Mouse (Mus musculus) right cerebral cortex, postnatal 36 days (tissue): Measurements from ENCODE around the gene Gm37240.

Experiments
- DNase-seq, 2 experiments: peaks; one replicate each; pipeline ENCODE4 v3.0.0; 2022; ENCODE audit warnings: low spot score in 2 of 2, mixed read lengths in 1 of 2

Gm37240 gene

GRCm38 (mm10) chr3:85681136-85681535 is 206.2 kb downstream of the Gm37240 start:
- DNase-seq: no peak

DNA sequence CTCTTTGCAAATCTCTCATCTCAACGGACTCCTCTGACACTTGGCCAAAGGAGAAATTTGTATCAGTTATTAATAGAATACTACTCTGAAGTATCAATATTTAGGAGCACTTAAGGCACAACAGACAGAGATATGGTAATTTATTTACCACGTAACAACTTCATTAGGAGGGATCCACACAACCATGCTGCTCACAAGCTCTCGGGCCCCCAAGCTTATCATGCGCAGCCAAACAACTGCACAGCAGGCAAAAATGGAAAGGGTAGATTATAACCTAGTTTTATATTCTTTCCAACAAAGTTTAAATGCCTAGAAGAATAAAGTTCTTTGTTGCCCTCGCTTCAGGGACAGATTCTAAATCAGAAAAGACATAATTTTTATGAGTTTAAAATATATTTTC is 207.4 kb downstream of the Gm37240 start:
- DNase-seq: no peak

- no peak for DNase-seq
Observed at GRCm38 (mm10) chr3:85679312-85679933, 207.9 kb downstream of the Gm37240 start.

DNA sequence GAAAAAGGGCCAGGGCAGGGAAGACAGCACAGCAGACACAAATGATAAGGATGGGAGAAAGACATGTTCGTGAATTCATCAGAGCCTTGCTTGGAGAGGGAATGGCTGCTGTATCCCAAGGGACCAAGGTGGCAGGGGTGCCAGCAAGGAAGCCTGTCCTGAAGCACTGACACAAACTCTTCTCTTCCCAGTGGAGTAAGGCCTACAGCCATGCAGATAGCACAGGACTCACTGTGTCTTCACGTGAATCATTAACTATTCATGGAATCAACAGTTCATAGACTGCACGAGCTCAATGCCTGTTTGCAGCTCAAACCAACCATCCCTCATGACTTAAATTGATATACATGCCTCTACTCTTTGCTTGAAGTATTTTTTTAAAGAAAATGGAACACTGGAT is 209.4 kb downstream of the Gm37240 start:
- no peak for DNase-seq

GRCm38 (mm10) chr3:85677133-85677532 is 210.2 kb downstream of the Gm37240 start:
- DNase-seq: no peak

DNA sequence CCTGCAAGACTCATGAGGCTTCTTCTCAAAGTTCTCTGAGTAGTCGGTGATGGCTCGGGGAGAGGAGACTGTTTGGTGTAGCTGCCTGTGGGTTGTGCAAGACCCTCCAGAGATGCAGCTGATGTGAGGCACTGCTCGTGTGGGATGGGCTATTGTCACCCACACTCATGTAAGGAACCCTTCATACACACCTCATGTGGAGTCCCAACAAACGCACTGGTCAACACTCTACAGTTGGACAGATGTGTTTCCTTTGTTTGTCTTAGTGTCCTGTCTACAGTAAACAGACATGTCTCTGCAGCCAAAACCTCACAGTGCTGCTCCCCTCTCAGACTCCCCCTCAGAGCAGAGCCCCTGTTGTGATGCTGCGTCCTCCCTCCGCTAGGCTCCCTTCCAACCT is 217.5 kb downstream of the Gm37240 start:
- no peak for DNase-seq

GRCm38 (mm10) chr3:85667683-85668082 is 219.6 kb downstream of the Gm37240 start:
- DNase-seq: no peak

DNA sequence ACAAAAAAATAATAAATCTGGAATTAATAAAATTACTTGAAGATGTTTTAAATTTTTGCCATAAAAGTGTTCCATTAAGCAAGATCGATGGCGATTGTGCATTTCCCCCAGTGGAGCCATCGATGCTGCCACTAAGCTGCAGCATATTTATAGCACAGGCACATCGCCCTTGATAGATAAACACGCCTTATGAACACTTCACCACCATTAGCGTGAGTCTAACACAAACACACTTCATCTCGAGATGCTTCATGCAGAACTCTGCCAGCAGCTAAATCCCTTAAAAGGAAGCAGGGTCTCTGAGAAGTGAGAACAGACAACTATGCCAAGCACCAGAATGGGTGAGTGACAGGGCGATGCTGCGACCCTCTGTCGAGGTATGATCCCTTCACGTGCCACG is 220.6 kb downstream of the Gm37240 start:
- no peak for DNase-seq

- no peak for DNase-seq
Observed at GRCm38 (mm10) chr3:85666166-85666565, 221.2 kb downstream of the Gm37240 start.

DNA sequence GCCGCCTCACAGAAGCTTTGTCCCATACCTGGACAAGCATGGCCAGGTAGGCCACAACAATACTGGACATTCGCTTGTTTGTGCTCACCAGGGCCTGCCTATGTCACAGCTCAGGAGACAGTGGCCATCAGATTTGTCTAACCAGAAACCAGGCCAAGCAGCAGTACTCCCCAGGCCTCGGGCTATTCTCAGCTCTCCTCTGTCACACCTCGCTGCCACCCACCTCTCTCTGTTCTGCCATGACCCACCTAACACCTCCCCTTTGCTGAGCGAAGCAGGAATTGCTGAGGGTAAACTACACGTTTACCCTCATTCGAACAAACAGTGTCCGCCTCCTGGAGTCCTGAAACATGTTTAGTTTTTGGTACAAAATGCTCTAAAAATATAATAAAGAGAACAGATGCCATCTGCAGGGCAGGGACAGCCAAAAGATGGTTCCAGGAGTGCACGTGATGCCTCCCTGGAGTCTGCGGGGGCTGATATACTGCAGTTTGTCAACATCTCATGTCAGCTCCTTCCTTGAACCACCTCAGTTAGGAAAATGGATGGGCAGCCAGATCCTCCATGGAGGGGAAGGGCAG is 222.6 kb downstream of the Gm37240 start:
- peak; percentile 70 to 82 for DNase-seq

DNA sequence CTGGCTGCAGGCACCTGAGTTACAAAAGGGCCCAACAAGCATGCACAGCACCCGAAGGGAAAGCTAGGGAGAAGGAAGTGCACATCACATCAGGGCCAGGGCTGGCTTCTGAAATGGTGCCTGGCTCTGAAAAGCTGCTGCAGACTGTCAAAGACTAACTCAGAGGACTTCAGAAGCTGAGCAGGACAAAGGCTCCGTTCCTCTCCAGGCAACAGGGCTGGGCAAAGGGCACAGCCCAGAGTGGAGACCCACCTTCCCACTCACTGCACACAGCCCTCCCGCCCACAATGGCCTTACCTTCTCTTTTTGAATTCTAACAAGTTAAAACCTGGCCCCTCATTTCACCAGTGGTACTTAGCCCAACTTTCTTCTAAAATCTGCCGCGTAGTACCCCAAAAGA is 223.5 kb downstream of the Gm37240 start:
- no peak for DNase-seq

- no peak for DNase-seq
Observed at GRCm38 (mm10) chr3:85661926-85662813, 225.1 kb downstream of the Gm37240 start.

GRCm38 (mm10) chr3:85659681-85660080 is 227.6 kb downstream of the Gm37240 start:
- no peak for DNase-seq

DNA sequence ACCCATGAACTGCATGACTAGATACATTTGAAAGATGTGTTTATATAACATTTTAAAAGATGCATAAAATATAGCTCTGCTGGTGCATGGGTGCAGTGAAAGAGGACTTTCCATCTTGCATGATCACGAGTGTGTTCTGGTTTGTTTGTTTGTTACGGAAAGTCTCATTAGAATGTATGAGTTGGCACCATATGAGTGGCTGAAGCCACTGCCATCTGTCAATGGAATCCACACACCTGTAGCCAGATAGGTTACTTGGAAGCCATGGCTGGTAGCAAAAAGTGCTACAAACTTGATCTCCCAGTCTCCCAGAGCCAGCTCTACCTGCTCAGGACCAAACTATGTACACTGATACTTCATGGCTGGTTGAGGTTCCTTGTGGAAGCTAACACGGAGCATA is 231.8 kb downstream of the Gm37240 start:
- no peak for DNase-seq

DNA sequence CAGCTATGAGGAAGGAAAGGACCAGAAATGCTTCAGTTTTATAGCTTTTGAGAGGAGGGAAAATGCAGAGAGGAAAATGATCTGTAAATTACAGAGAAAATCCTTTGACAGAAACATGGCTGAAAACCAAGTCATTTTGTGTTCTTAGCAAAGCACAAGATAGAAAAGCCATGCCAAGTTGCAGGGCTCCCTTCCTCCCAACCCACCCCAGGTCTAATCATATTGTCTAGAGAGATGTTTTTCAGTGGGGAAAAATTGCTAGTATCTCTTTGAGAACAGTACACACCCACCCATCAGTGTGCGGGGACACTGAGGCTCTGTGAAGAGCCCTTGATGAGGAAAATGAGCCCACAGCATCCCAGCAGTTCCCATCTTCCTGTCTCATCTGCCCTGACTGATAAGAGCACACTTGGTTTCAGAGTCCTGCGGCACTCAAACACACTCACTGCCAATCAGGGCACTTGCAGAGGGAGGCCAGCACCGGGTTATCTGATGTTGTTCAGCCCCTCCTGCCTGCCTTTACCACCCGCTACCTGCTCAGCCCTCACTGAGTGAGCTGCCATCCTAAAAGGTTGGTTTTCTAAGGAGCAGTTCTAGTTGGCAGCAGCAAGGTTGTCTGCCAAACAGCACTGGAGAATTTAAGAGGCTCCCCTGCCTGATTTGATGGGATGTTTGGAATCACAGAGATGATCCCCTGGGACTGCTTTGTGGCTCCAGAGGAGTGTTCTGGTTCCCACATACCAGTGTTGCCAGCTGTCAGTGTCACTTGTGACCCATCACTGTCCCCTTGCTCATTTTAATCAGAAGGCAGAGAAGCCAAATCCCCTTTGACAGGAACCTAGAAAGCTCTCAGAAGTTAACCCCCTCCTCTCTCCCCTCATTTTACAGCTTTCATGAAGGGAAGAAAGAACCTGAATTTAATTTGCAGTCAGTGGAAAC is 234.3 kb downstream of the Gm37240 start:
- no peak for DNase-seq

DNA sequence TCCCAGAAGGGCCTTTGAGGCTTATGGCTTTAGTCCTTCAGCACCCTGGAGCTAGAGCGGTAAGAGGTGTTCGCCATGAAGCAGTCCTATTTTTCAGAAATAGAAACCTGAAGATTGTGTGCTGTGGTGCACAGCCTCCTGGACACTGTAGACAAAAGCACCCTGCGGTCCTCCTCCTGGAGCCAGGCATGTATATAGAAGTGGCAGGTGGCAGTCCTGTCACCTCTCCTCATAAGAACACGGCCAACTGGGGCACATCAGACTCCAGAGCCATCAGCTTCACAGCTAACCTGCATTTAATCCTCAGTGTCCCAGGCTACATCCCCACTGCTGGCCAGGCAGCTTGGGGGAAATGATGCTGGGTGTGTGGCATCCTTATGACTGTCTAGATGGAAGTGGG is 238.1 kb downstream of the Gm37240 start:
- DNase-seq: no peak

DNA sequence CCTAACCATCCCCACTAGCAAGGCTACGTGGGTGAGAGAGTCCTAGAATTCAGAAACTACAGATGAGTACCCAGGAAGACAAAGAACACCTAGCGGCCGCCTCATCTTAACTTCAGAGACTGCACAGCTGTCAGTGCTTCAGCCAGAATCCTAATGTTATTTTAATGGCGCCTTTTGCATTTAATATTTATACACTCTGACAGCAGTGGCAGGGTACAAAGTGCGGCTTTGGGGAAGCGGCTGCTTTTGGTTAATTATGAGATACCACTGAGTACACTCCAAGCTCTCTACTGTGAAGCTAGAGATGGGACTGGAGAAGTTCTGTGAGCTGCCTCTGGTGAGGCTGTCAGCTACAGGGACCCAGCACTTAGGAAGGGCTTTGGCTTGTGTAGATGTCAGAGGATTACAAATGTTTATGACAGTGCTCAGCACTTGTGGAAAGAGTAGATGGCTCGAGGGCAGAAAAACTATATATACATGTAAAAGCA is 241.8 kb downstream of the Gm37240 start:
- no peak for DNase-seq

DNA sequence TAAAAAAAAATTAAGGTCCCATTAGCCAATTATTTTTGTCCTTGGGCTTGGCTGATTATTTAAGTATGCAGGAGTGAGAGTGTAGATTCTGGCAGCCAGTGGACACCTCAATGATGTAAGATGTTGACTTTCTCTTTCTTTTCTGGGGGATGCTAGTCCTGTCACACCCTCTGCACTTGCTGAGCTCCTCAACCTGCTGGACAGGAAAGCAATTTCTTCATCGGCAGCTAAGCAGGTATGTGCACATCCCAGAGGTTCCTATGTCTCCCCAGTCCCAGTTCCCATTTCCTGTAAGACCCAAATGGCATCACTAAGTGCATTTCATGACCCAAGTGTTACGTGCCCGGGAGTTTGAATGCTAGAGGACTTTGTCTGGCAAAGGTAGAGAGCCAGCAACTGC is 242.5 kb downstream of the Gm37240 start:
- DNase-seq: no peak

DNA sequence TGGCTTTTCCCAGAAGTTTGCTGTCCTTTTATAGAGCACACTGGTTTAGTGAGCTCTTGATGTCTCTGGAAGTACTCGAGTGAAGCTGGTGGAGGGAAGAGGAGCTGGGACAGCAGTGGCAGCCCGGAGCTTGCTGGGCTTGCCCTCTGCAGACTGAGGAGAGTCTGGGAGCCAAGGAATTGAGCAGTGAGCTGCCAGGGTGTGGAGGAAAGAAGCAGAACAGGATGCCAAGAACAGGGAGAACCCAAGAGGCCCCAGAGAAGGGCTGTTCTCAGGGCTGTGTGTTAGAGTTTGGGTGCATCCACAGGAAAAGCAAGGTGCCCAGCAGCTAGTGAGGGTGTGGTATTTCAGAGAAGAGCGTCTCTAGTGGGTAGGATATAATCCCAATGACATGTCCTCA is 245.6 kb downstream of the Gm37240 start:
- DNase-seq: no peak

DNA sequence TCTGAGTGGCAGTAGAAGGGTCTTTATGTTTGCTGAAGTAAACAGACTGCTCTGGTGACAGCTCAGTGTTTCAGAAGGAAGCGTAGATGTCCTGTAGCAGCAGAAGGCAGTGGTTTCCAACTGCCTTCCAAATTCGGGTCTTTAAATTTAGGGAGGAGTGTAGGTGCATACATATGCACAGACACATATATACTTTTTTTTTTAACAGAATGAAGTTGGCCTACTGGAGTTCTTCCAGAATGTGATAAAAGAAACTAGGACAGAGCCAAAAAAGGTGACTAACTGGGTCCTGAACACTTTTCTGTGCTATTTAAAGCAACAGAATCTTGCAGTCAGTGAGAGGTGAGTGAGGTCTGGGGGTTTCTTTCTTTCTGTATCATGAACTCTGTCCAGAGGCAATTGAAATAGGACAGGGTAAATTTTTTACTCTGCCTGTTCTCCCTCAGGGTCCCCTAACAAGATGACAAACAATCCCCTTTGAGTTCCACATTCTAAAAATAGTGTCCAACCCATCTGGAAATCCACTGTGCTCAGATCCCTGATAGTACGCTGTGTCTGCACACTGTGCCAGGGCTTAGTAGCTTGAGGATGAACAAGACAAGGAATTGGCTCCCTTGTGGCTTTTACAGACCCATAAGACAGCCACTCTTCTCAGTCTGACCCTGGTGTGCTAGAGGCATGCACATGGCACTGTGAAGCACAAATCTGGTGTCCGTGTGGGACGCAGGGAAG is 250.4 kb downstream of the Gm37240 start:
- DNase-seq: no peak

DNA sequence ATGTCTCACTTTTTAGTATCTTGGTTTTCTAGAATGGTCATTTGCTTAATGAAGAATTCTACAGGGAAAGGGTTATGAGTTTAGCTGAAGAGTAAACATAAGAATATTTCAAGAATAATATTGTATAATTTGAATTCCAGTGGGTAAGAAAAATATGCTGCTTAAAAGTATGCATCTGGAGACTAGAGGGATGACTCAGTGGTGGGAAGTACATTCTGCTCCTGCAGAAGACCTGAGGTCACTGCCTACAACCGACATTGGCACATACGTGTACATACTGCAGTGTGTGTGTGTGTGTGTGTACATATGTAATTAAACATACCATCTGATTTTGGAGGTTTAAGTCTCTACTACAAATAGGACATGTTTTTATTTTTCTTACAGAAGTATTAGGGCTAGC is 251.7 kb downstream of the Gm37240 start:
- no peak for DNase-seq
